Mouse (Mus musculus): ENCODE measurements around the gene Rpl21.
"Not testable (repeated sequence)": the region's sequence is repeated elsewhere in the genome, so short reads cannot be mapped to it uniquely, and the experiment has no call there.

Rpl21 gene

DNA sequence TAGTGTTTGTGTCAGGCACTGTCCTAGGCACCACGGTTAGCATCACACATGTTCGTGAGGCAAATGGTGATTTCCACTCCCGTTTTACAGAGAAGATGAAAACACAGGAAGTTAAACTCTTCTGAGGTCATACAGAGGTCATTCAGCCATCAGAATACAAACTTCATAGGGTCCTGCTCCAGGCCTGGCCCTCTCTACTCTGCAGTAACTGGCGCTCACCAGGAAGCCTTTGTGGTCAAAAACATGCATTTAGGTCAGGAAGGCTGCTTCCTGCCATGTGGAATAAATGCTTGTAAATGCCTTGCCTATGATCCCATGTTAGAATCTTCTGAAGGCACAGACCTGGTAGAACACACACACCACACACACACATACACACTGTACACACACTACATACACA, 32.8 kb downstream of the Rpl21 start:
- Histone ChIP-seq H3K4me3 (replicated peaks; ENCODE audit: low read length) (no peak overlapping the region), H3K4me1 (replicated peaks; ENCODE audit: low read depth, low read length) (peaks cover 48% of the 10 kb centered on the region), H3K36me3 (ENCODE audit: insufficient read depth, low read length) (no peaks in the 10 kb centered on the region), H3K9me3 (ENCODE audit: low read length) (peaks cover 15% of the 10 kb centered on the region), H3K27me3 (ENCODE audit: insufficient read depth, low read length) (no peaks in the 10 kb centered on the region)
- no peak for TF ChIP-seq NANOG (IDR thresholded peaks at IDR 0.05; ENCODE audit: borderline replicate concordance, low read length)
- no peak for TF ChIP-seq POU5F1 (IDR thresholded peaks at IDR 0.05; ENCODE audit: borderline replicate concordance, low read length)
- TF ChIP-seq CTCF (conservative IDR thresholded peaks at IDR 0.05; ENCODE audit: low read length): no peak

DNA sequence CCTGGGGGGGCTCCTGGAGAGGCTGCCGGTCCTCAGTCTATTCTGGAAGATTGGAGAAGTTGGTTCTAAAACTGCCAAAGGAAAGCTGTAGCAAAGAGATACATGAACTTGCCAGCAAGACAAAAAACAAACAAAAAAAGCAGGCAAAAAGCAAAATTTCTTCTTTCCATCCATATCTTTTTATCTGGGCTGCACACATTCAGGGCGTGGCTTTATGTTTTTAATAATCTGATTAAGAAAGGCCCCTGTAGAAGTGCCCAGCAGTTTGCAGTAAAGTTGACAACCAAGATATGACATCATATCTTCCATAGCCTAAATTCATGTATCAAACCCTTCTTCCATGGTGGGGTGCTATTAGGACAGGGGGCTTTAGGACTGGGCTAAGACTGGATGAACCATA, 33.6 kb downstream of the Rpl21 start:
- Histone ChIP-seq H3K36me3 (ENCODE audit: insufficient read depth, low read length) (no peaks in the 10 kb centered on the region), H3K27me3 (ENCODE audit: insufficient read depth, low read length) (no peaks in the 10 kb centered on the region)
- TF ChIP-seq CTCF (conservative IDR thresholded peaks at IDR 0.05; ENCODE audit: low read length): no peak
- TF ChIP-seq NANOG (IDR thresholded peaks at IDR 0.05; ENCODE audit: borderline replicate concordance, low read length): no peak
- no peak for TF ChIP-seq POU5F1 (IDR thresholded peaks at IDR 0.05; ENCODE audit: borderline replicate concordance, low read length)

DNA sequence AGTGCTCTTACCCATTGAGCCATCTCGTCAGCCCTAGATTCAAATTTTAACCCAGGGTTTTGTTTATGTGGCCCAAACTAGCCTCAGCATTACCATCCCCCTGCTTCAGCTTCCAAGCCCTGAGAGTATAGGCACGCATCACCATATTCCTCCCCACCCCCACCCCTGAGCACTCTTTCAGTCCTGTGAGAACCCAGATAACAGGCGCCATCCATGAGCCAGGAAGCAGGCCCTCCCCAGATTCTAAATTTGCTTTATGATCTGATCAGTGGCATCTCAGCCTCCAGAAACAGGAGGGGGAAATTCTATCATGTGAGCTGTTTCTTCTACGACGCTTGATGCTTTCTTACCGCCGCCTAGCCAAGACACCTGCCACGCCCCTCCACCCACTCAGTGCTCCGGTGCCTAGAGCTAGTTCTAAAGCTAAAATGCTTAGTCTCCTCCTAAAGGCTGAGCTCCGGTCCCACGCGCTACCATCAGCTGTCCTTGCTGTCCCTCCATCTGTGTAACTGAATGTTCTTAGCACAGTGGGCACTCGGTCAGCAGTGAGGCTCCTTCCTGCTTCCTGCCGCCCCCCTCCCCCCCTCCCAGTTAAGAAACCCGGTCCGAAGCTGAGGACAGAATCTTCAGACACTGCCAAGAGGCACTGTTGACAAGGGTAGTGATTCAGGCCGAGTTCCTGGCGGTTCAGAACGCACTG, 34.7 kb downstream of the Rpl21 start:
- H3K4me3 ChIP-seq (replicated peaks; ENCODE audit: low read length): peak overlapping the region; percentile 49
- 0 out of 2 replicates have a peak, but pooled peaks cover under 1% of the 10 kb centered on the region for H3K27me3 ChIP-seq (ENCODE audit: insufficient read depth, low read length)
- no peaks in the 10 kb centered on the region for H3K36me3 ChIP-seq (ENCODE audit: insufficient read depth, low read length)
- H3K9me3 ChIP-seq (ENCODE audit: low read length): peaks cover 34% of the 10 kb centered on the region
- peaks cover 29% of the 10 kb centered on the region for H3K4me1 ChIP-seq (replicated peaks; ENCODE audit: low read depth, low read length)
- no peak for TF ChIP-seq CTCF (conservative IDR thresholded peaks at IDR 0.05; ENCODE audit: low read length)
- no peak for TF ChIP-seq POU5F1 (IDR thresholded peaks at IDR 0.05; ENCODE audit: borderline replicate concordance, low read length)
- TF ChIP-seq NANOG (IDR thresholded peaks at IDR 0.05; ENCODE audit: borderline replicate concordance, low read length): no peak

More for the DNA sequence above, 33.6 kb downstream of the Rpl21 start:
- Histone ChIP-seq H3K9me3 (ENCODE audit: low read length) (peaks cover 23% of the 10 kb centered on the region), H3K4me3 (replicated peaks; ENCODE audit: low read length) (no peak overlapping the region), H3K4me1 (replicated peaks; ENCODE audit: low read depth, low read length) (peaks cover 40% of the 10 kb centered on the region)

DNA sequence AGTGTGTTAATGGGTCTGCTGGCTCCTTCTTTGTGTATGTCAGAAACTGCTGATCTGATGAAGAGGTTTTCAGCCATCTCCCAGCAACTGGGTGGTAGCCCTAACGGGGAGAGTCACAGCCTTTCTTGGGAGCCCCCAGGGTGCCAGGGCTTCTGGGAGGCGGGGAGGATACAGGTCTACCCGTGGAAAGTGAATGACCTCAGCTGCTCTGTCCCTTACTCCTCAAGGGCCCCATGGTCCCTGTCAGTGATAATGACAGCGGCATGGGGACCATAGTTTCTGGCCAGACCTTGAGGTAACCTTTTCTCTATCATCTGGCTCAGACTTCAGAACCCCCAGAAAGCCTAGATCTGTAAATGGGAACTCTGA, 35.2 kb downstream of the Rpl21 start:
- TF ChIP-seq NANOG (IDR thresholded peaks at IDR 0.05; ENCODE audit: borderline replicate concordance, low read length) (no peak), POU5F1 (IDR thresholded peaks at IDR 0.05; ENCODE audit: borderline replicate concordance, low read length) (no peak), CTCF (conservative IDR thresholded peaks at IDR 0.05; ENCODE audit: low read length) (no peak)
- Histone ChIP-seq H3K27me3 (ENCODE audit: insufficient read depth, low read length) (0 out of 2 replicates have a peak, but pooled peaks cover 4% of the 10 kb centered on the region), H3K36me3 (ENCODE audit: insufficient read depth, low read length) (no peaks in the 10 kb centered on the region), H3K4me1 (replicated peaks; ENCODE audit: low read depth, low read length) (peaks cover 28% of the 10 kb centered on the region), H3K9me3 (ENCODE audit: low read length) (peaks cover 36% of the 10 kb centered on the region), H3K4me3 (replicated peaks; ENCODE audit: low read length) (peak overlapping the region; percentile 49; the same call in 1 of the 2 replicates)

DNA sequence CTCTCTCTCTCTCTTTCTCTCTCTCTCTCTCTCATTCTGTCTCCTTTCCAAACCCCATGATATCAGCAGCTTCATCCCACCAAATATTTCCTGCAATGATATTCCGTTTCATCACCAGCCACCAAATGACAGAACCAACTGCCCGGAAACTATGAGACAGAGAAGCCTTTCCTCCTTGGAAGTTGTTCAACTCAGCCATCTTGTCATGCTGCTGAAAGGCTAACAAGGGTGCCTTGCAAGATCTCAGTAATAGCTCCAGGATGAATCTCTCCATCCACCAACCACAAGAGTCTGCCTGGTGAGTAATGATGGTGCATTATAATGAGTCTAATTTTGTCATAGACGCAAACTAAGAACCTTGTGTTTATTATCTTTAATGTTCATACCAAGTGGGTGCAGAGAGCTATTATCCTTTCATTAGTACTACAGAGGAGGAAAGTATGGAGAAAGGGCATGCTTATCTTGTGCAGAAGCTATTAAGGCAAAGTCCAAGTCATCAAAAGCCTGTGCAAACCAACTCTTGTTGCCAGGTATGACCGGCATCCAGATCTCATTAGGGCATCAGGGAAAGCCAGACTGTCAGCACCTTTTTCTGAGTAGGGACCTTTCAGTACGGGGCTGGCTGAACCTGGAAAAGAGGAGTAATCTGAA, 40.4 kb downstream of the Rpl21 start:
- Histone ChIP-seq H3K27me3 (ENCODE audit: insufficient read depth, low read length) (0 out of 2 replicates have a peak, but pooled peaks cover 4% of the 10 kb centered on the region), H3K4me1 (replicated peaks; ENCODE audit: low read depth, low read length) (peaks cover 5% of the 10 kb centered on the region), H3K4me3 (replicated peaks; ENCODE audit: low read length) (no peak overlapping the region), H3K36me3 (ENCODE audit: insufficient read depth, low read length) (no peaks in the 10 kb centered on the region), H3K9me3 (ENCODE audit: low read length) (peaks cover 42% of the 10 kb centered on the region)
- TF ChIP-seq NANOG (IDR thresholded peaks at IDR 0.05; ENCODE audit: borderline replicate concordance, low read length): no peak

DNA sequence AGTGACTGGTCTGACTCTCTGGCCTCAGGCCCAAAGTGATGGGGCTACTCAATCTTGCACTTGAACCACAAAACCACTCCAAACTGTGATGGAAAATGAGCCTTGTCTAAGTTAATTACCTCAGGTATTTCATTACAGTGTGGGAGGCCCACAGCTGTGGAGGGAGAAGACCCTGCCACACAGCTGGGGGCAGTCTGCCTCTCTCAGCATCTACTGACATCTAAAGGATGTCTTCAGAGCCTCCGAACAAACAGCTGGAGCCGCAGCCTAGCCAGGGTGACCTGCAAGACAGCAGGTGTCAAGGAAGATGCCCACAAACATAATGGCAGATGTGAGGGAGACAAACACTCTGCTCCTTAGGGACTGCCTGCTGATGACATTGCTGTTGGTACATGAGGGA, 43.3 kb downstream of the Rpl21 start:
- Histone ChIP-seq H3K36me3 (ENCODE audit: insufficient read depth, low read length) (no peaks in the 10 kb centered on the region), H3K4me1 (replicated peaks; ENCODE audit: low read depth, low read length) (no peaks in the 10 kb centered on the region), H3K4me3 (replicated peaks; ENCODE audit: low read length) (no peak overlapping the region), H3K9me3 (ENCODE audit: low read length) (peaks cover 28% of the 10 kb centered on the region), H3K27me3 (ENCODE audit: insufficient read depth, low read length) (0 out of 2 replicates have a peak, but pooled peaks cover 4% of the 10 kb centered on the region)
- no peak for TF ChIP-seq CTCF (conservative IDR thresholded peaks at IDR 0.05; ENCODE audit: low read length)
- TF ChIP-seq NANOG (IDR thresholded peaks at IDR 0.05; ENCODE audit: borderline replicate concordance, low read length): no peak
- no peak for TF ChIP-seq POU5F1 (IDR thresholded peaks at IDR 0.05; ENCODE audit: borderline replicate concordance, low read length)

DNA sequence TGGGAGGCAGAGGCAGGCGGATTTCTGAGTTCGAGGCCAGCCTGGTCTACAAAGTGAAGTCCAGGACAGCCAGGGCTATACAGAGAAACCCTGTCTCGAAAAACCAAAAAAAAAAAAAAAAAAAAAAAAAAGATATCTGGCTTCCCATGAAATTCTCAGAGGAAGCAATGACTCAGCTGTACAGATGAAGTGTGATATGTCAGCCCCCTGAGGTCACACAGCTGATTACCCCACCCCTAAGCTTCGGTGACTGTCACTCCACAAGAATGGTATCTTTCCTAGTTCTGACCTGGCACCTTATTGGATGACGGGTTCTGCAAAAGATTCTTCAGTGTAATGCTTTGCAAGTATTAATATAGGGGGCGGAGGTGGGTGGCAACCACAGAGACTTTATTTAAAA, 45.2 kb downstream of the Rpl21 start:
- H3K9me3 ChIP-seq (ENCODE audit: low read length): peaks cover 12% of the 10 kb centered on the region
- not testable (repeated sequence) for H3K4me3 ChIP-seq (replicated peaks; ENCODE audit: low read length); H3K36me3 ChIP-seq (ENCODE audit: insufficient read depth, low read length); H3K4me1 ChIP-seq (replicated peaks; ENCODE audit: low read depth, low read length); H3K27me3 ChIP-seq (ENCODE audit: insufficient read depth, low read length)

DNA sequence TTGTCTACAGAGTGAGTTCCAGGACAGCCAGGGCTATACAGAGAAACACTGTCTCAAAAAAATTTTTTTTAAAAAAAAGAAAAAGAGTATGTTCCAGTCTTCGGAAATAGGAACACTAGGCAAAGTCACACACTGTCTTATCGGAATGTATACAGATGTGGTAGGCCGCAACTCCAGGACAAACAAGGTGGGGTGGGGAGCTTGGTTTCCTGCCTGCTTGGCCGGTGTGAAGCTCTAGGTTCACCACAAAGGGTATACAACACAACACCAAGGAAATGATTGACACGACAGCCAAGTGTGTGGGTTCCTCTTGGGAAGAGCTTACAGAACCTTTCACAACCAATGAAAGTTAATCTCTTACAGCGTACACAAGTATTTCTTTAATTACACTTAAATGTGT, 49.6 kb downstream of the Rpl21 start:
- H3K4me1 ChIP-seq (replicated peaks; ENCODE audit: low read depth, low read length): peaks cover 23% of the 10 kb centered on the region
- peaks cover 11% of the 10 kb centered on the region; the same call in 1 of the 2 replicates for H3K9me3 ChIP-seq (ENCODE audit: low read length)
- TF ChIP-seq NANOG (IDR thresholded peaks at IDR 0.05; ENCODE audit: borderline replicate concordance, low read length) (no peak), CTCF (conservative IDR thresholded peaks at IDR 0.05; ENCODE audit: low read length) (no peak), POU5F1 (IDR thresholded peaks at IDR 0.05; ENCODE audit: borderline replicate concordance, low read length) (no peak)
- no peak overlapping the region for H3K4me3 ChIP-seq (replicated peaks; ENCODE audit: low read length)
- no peaks in the 10 kb centered on the region for H3K27me3 ChIP-seq (ENCODE audit: insufficient read depth, low read length)
- no peaks in the 10 kb centered on the region; the same call in 1 of the 2 replicates for H3K36me3 ChIP-seq (ENCODE audit: insufficient read depth, low read length)

DNA sequence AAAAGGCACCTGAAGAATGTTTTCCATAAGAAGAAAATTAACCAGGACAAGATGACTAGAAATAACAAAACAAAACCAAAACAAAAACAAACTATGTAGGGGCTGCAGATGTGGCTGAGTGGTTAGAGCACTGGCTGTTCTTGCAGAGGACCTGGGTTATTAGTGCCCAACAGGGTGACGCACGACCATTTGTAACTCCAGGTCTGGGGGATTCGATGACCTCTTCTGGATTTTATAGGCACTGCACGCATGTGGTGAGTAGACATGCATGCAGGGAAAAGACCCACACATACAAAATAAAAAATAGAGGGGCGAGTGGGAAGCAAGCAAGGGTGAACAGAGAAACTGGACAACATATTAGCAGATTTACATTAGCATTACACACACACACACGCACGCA, 50.4 kb downstream of the Rpl21 start:
- TF ChIP-seq CTCF (conservative IDR thresholded peaks at IDR 0.05; ENCODE audit: low read length) (peak; percentile 14; the same call in 1 of the 2 replicates), POU5F1 (IDR thresholded peaks at IDR 0.05; ENCODE audit: borderline replicate concordance, low read length) (no peak)
- Histone ChIP-seq H3K4me1 (replicated peaks; ENCODE audit: low read depth, low read length) (peaks cover 23% of the 10 kb centered on the region), H3K4me3 (replicated peaks; ENCODE audit: low read length) (no peak overlapping the region), H3K36me3 (ENCODE audit: insufficient read depth, low read length) (no peaks in the 10 kb centered on the region; the same call in 1 of the 2 replicates), H3K27me3 (ENCODE audit: insufficient read depth, low read length) (no peaks in the 10 kb centered on the region), H3K9me3 (ENCODE audit: low read length) (peaks cover 11% of the 10 kb centered on the region; the same call in 1 of the 2 replicates)
